Mouse (Mus musculus): ENCODE results near the gene Gm7030. TPM values are rescaled to one million over a fixed set of nuclear protein-coding genes. Genes with fewer than 3 reads are reported as not detected.
"Not testable (repeated sequence)": the region's sequence is repeated elsewhere in the genome, so short reads cannot be mapped to it uniquely, and the experiment has no call there.

Gm7030 gene
- total RNA-seq, 1 experiment from 2014 or later, result not detected

DNA sequence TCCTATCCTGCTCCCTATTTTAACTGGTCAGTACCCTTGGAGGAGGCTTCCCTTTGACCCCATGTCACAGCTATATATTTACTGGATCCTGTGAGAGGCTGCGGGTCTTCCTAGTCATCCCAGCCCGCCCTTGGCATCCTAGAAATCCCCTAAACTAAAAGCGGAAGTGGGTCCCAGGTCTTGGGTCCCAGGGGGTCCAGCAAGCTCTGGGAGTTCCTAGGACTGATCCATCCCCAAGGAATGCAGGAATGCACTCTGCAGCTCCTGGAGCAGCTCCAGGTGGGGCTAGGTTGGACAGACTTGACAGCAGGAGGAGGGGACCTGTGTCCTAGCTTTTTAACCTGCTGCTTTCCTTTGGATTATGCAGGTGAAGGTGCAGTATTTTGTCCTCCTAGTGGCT, 35.3 kb downstream of the Gm7030 start:
- no peak for ATAC-seq (replicated peaks in 1 of 2; ENCODE audit: insufficient read depth in 1 of 2, low FRiP score in 2 of 2, low TSS enrichment in 1 of 2, low read depth in 1 of 2, poor library complexity in 2 of 2, severe bottlenecking in 2 of 2)

GRCm38 (mm10) chr17:36092520-36092919, 36.7 kb downstream of the Gm7030 start:
- ATAC-seq (replicated peaks in 1 of 2; ENCODE audit: insufficient read depth in 1 of 2, low FRiP score in 2 of 2, low TSS enrichment in 1 of 2, low read depth in 1 of 2, poor library complexity in 2 of 2, severe bottlenecking in 2 of 2), result not testable (repeated sequence)

DNA sequence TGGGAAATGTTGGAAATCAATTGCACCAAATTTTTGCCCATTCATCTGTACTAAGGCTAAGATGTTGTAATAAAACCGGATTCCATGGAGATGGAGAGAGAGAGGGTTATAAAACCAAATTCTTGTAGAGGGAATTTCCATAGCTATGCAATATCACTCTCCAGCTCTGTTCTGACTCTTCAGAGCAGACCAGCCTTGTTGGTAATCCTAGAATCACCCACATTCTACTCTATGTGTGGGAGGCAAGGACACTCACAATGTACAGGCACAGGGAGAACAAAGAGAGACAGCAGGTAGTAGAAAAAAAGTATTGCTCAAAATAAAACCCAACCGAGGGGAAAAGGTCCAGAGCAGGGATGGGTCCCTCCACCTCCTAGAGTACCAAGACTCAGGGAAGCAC, 37.3 kb downstream of the Gm7030 start:
- ATAC-seq (replicated peaks in 1 of 2; ENCODE audit: insufficient read depth in 1 of 2, low FRiP score in 2 of 2, low TSS enrichment in 1 of 2, low read depth in 1 of 2, poor library complexity in 2 of 2, severe bottlenecking in 2 of 2), result not testable (repeated sequence)

- not testable (repeated sequence) for ATAC-seq (replicated peaks in 1 of 2; ENCODE audit: insufficient read depth in 1 of 2, low FRiP score in 2 of 2, low TSS enrichment in 1 of 2, low read depth in 1 of 2, poor library complexity in 2 of 2, severe bottlenecking in 2 of 2)
Observed at GRCm38 (mm10) chr17:36085976-36086375, 43.2 kb downstream of the Gm7030 start.

DNA sequence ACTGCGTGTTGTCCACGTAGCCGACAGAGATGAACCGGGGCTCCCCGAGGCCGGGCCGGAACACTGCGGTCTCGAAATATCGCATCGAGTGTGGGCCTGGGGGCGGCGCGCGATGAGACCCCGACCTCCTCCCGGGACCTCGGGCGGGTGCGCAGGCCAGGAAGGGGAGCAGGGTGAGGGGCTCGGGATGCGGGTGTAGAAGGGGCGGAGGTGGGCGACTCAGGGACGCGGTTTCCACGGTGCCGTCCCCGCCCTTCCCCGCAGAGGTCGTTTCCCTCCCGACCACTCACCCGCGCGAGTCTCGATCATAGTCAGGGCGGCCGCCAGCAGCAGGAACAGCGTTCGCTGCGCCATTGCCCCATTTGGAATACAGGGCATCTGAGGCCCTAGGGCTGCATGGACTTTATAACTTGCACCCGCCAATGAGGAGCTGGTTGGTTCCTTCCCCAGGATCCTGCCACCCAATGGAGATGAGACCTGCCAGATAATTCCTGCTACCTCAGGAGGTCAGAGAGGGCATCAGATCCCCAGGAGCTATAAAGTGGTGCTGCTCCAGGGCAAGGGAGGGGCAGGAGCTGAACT, 45.3 kb downstream of the Gm7030 start:
- peak in 1 of 2 experiments; percentile 26; a peak in 1 of 4 replicates for ATAC-seq (replicated peaks in 1 of 2; ENCODE audit: insufficient read depth in 1 of 2, low FRiP score in 2 of 2, low TSS enrichment in 1 of 2, low read depth in 1 of 2, poor library complexity in 2 of 2, severe bottlenecking in 2 of 2)

DNA sequence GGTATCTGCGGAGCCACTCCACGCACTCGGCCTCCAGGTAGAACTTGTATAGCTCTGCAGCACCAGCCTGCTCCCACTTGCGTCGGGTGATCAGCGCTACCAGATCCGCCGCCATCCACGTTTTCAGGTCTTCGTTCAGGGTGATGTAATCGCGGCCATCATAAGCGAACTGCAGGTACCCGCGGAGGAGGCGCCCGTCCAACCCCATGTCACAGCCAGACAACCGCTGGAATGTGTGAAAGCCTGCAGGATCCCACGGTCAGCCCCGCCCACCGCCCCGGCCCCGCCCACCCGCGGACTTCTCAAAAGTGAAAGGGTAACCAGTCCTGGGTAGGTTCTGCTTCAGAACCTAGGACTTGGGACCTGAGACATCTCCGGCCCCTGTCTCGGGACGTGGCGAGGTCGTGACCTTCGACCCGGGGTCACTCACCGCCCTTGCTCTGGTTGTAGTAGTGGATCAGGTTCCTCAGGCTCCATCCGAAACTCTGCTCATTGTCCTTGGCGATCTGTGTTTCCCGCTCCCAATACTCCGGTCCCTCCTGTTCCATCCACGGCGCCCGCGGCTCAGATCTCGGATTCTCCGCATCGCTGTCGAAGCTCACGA, 45.9 kb downstream of the Gm7030 start:
- ATAC-seq (replicated peaks in 1 of 2; ENCODE audit: insufficient read depth in 1 of 2, low FRiP score in 2 of 2, low TSS enrichment in 1 of 2, low read depth in 1 of 2, poor library complexity in 2 of 2, severe bottlenecking in 2 of 2), result peak; percentile 35 to 69; a peak in 3 of 4 replicates

DNA sequence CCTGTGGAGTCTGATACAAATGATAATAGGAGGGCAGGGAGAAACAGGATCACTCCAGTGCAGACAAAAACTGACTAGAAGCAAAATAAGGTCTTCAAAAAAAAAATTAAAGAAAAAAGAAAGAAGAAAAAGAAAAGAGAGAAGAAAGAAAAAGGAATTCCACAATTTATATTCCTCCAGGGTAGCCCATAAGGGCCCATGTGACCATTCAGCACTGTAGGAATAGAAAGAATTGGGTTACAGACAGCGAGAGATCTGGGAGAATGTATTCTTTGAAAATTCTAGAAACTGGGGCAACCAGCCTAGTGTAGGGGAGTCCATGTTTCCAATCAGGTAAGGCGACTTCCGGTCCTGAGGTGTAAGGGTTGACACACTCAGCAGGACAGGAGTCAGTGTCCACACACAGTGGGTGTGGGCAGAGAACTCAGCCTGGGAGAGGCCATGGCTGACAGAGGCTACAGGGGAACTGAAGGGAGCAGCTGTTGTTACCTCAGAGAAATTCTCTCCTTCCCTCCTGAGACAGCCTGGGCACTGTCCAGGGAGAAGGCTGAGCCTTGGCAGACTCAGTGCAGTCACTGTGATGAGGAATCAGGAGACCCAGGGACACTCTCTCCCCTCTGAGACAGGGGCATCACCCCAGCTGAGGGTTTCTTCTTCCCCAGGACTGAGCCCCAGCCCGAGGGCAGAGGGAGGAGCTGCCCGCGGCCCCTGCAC, 46.5 kb downstream of the Gm7030 start:
- ATAC-seq (replicated peaks in 1 of 2; ENCODE audit: insufficient read depth in 1 of 2, low FRiP score in 2 of 2, low TSS enrichment in 1 of 2, low read depth in 1 of 2, poor library complexity in 2 of 2, severe bottlenecking in 2 of 2), result not testable (repeated sequence)

DNA sequence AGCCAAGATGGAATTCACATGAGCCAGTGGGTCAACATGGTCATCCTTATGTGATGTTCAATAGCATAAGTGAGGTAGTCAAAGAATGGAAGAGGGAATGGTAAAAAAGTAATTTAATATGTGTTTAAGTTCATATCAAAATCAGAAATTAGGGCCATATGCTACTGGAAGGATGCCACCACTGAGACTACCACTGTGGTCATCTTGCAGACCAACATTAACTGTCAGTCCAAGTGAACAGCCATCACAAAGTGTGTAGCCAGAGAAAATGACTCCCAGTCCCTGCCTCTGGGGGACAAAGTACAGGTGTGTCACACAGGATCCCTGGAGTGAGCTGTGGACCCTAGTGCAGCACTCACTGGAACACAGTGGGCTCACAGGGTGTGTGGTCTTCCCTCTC, 47.3 kb downstream of the Gm7030 start:
- not testable (repeated sequence) for ATAC-seq (replicated peaks in 1 of 2; ENCODE audit: insufficient read depth in 1 of 2, low FRiP score in 2 of 2, low TSS enrichment in 1 of 2, low read depth in 1 of 2, poor library complexity in 2 of 2, severe bottlenecking in 2 of 2)

GRCm38 (mm10) chr17:36060829-36061228, 68.4 kb downstream of the Gm7030 start:
- peak; percentile 58 to 78 for ATAC-seq (replicated peaks in 1 of 2; ENCODE audit: insufficient read depth in 1 of 2, low FRiP score in 2 of 2, low TSS enrichment in 1 of 2, low read depth in 1 of 2, poor library complexity in 2 of 2, severe bottlenecking in 2 of 2)

Other genes with a start within 250 kb of the Gm7030 start
- 39.1 and 57.0 TPM in 2 replicates for gene Dhx16, start 249.6 kb downstream of the Gm7030 start, total RNA-seq (2017)
- gene 2310061I04Rik, start 232.0 kb downstream of the Gm7030 start, total RNA-seq (2017), result 4.9 and 17.4 TPM in 2 replicates
- 13.0 and 18.1 TPM in 2 replicates for gene Atat1, start 219.3 kb downstream of the Gm7030 start, total RNA-seq (2017)
- gene Mrps18b, start 213.0 kb downstream of the Gm7030 start, total RNA-seq (2017), result 47.0 and 51.8 TPM in 2 replicates
- gene Ppp1r10, start 213.0 kb downstream of the Gm7030 start, total RNA-seq (2017), result 175 and 218 TPM in 2 replicates
- 139 and 356 TPM in 2 replicates for gene Abcf1, start 159.7 kb downstream of the Gm7030 start, total RNA-seq (2017)
- 18.3 and 22.1 TPM in 2 replicates for gene Gnl1, start 149.6 kb downstream of the Gm7030 start, total RNA-seq (2017)
- 15.4 and 27.2 TPM in 2 replicates for gene Prr3, start 149.2 kb downstream of the Gm7030 start, total RNA-seq (2017)
- 16.8 and 23.6 TPM in 2 replicates for gene H2-T24, start 108.9 kb downstream of the Gm7030 start, total RNA-seq (2017)
- gene H2-T23, start 96.6 kb downstream of the Gm7030 start, total RNA-seq (2017), result 197 and 236 TPM in 2 replicates
- 66.7 and 102 TPM in 2 replicates for gene H2-T22, start 86.7 kb downstream of the Gm7030 start, total RNA-seq (2017)
- gene Gm6034, start 86.5 kb downstream of the Gm7030 start, total RNA-seq (2017), result not detected in 2 replicates
- not detected in 2 replicates for gene Gm11127, start 71.1 kb downstream of the Gm7030 start, total RNA-seq (2017)
- gene Gm19684, start 7.7 kb downstream of the Gm7030 start, total RNA-seq (2017), result 0.56 TPM in 1 of 2 replicates, not detected in the other
- not detected in 2 replicates for gene Gm8909, start 39.1 kb upstream of the Gm7030 start, total RNA-seq (2017)
- gene H2-T3, start 60.9 kb upstream of the Gm7030 start, total RNA-seq (2017), result 0.75 and 1.1 TPM in 2 replicates
- gene Rpp21, start 128.6 kb upstream of the Gm7030 start, total RNA-seq (2017), result 32.9 and 39.8 TPM in 2 replicates
- gene Trim39, start 142.8 kb upstream of the Gm7030 start, total RNA-seq (2017), result 27.0 and 28.5 TPM in 2 replicates
- not detected in 2 replicates for gene H2-M10.2, start 157.1 kb upstream of the Gm7030 start, total RNA-seq (2017)
- gene H2-M10.1, start 196.7 kb upstream of the Gm7030 start, total RNA-seq (2017), result not detected in 2 replicates
- gene H2-M10.3, start 239.0 kb upstream of the Gm7030 start, total RNA-seq (2017), result not detected in 2 replicates

All from hematopoietic stem cell, adult 5-6 weeks (primary cell).